Mouse (Mus musculus): ENCODE data around the gene Kcnd1. TPM values are rescaled to one million over a fixed set of nuclear protein-coding genes. Genes with fewer than 3 reads are reported as not detected.

The Kcnd1 gene
- polyA plus RNA-seq, 1 experiment from 2014 or later = 1.3 TPM

DNA sequence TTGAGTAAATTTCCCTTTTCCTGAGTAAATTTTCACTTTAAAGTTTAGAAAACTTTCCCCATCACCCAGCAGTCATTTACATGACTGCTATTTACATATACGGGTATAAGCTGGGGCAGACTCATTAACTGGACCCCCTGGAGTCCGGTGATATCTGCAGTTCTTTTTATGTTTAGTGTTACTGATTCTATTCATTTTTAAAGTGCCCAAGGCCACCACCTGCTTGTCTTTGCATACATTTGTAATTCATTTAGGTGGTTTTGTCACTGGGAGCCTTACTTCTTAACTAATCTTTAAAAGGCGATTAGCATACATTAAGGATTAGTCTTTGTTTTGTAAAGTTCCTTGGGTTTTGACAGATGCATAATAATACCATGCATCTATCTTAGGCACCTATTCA lies 47.7 kb downstream of the Kcnd1 start:
- Histone ChIP-seq H3K4me2 (ENCODE audit: low read depth, low read length) (no peak overlapping the region), H3K4me3 (ENCODE audit: low read length) (no peak overlapping the region), H3K27ac (ENCODE audit: low read length) (no peak overlapping the region), H3K27me3 (replicated peaks; ENCODE audit: control insufficient read depth, insufficient read depth, low read length) (no peaks in the 10 kb centered on the region), H3K36me3 (ENCODE audit: control insufficient read depth, insufficient read depth, low read length) (no peaks in the 10 kb centered on the region), H3K4me1 (ENCODE audit: control insufficient read depth, insufficient read depth, low read length) (no peaks in the 10 kb centered on the region), H3K9ac (ENCODE audit: low read depth, low read length) (no peak overlapping the region), H3K9me3 (ENCODE audit: control insufficient read depth, low read length) (no peaks in the 10 kb centered on the region)
- no peak for ATAC-seq
- 39% methylated on average over 3 of the region's 3 CpGs for WGBS

DNA sequence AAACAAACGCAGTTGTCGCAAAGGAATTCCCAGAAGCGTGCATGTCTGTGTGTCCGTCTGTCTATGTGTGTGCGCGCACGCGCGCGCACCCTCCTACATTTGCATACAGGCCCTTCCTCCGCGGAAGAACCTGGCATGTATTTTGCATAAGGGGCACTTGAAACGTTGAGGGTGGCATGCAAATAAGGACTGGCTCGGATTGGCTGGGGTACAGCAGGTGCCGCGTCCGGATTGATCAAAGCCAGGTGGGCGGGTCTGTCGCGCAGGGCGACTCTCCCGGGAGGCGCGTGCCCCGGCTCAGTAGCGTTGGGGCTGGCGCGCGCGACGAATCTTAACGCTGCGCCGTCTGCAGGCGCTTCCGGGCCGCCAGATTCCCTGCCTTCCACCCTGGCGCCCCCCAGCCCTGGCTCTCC lies 55.9 kb downstream of the Kcnd1 start, which contains the start of gene Pim2:
Gene Pim2, plus strand, starts transcription at position 256 of the 413 bp plus-strand sequence.
- no peaks in the 10 kb centered on the region for H3K36me3 ChIP-seq (ENCODE audit: control insufficient read depth, insufficient read depth, low read length)
- no peak within 1 kb of the TSS for H3K27ac ChIP-seq (ENCODE audit: low read length)
- H3K9ac ChIP-seq (ENCODE audit: low read depth, low read length) = peak within 1 kb of the TSS; percentile 71
- peak; percentile 96 for ATAC-seq
- H3K9me3 ChIP-seq (ENCODE audit: control insufficient read depth, low read length) = no peaks in the 10 kb centered on the region
- no peaks in the 10 kb centered on the region; the same call in 1 of the 2 replicates for H3K4me1 ChIP-seq (ENCODE audit: control insufficient read depth, insufficient read depth, low read length)
- peak within 1 kb of the TSS; percentile 88 for H3K4me2 ChIP-seq (ENCODE audit: low read depth, low read length)
- peak within 1 kb of the TSS; percentile 57 for H3K4me3 ChIP-seq (ENCODE audit: low read length)
- WGBS = 19% methylated on average over 38 of the region's 38 CpGs
- H3K27me3 ChIP-seq (replicated peaks; ENCODE audit: control insufficient read depth, insufficient read depth, low read length) = no peaks in the 10 kb centered on the region

DNA sequence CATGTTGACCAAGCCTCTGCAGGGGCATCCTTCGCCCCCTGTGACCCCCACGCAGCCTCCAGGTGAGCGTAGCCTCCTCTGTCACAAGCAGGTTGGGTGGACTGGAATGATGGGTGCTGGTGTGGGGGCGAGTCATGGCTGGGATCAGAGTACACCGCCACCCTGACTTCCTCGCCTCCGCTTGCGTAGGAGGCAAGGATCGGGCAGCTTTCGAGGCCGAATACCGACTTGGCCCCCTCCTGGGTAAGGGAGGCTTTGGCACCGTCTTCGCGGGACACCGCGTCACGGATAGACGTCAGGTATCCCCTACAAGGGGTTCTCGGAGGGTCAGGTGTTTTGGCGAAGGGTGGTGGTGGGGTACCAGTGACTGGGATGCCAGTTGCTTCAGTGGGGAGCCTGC lies 56.4 kb downstream of the Kcnd1 start:
- 16% methylated on average over 21 of the region's 21 CpGs for WGBS
- Histone ChIP-seq H3K9ac (ENCODE audit: low read depth, low read length) (peak overlapping the region; percentile 71), H3K4me1 (ENCODE audit: control insufficient read depth, insufficient read depth, low read length) (no peaks in the 10 kb centered on the region; the same call in 1 of the 2 replicates), H3K27me3 (replicated peaks; ENCODE audit: control insufficient read depth, insufficient read depth, low read length) (no peaks in the 10 kb centered on the region), H3K9me3 (ENCODE audit: control insufficient read depth, low read length) (no peaks in the 10 kb centered on the region), H3K27ac (ENCODE audit: low read length) (no peak overlapping the region), H3K4me2 (ENCODE audit: low read depth, low read length) (peak overlapping the region; percentile 88), H3K36me3 (ENCODE audit: control insufficient read depth, insufficient read depth, low read length) (no peaks in the 10 kb centered on the region), H3K4me3 (ENCODE audit: low read length) (peak overlapping the region; percentile 57)
- ATAC-seq = peak; percentile 38; the same call in 1 of the 2 replicates

DNA sequence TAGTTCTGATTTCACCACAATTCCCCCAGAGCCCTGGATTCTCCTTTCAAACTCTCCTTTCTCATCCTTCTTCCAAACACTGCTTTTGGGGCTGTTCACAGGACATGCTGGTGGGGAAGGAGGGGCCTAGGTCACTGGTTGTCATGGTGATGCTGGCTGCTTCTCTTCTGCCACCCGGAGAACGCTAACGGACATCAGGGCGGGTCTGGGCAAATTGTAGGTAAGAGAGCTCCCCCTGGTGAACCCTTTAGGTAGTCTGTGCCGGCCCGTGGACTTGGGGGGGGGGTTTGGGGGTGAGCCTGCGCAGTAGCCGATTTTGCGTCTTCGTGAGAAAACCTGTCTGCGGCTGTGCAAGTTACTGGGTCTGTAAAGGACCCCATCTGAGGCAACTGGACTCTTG lies 57.7 kb downstream of the Kcnd1 start:
- no peak overlapping the region for H3K27ac ChIP-seq (ENCODE audit: low read length)
- no peaks in the 10 kb centered on the region; the same call in 1 of the 2 replicates for H3K4me1 ChIP-seq (ENCODE audit: control insufficient read depth, insufficient read depth, low read length)
- H3K9me3 ChIP-seq (ENCODE audit: control insufficient read depth, low read length) = no peaks in the 10 kb centered on the region
- no peaks in the 10 kb centered on the region for H3K27me3 ChIP-seq (replicated peaks; ENCODE audit: control insufficient read depth, insufficient read depth, low read length)
- no peak overlapping the region for H3K9ac ChIP-seq (ENCODE audit: low read depth, low read length)
- H3K4me3 ChIP-seq (ENCODE audit: low read length) = peak overlapping the region; percentile 7; the same call in 1 of the 2 replicates
- H3K36me3 ChIP-seq (ENCODE audit: control insufficient read depth, insufficient read depth, low read length) = no peaks in the 10 kb centered on the region
- H3K4me2 ChIP-seq (ENCODE audit: low read depth, low read length) = peak overlapping the region; percentile 24; the same call in 1 of the 2 replicates
- no peak for ATAC-seq
- WGBS = 14% methylated on average over 11 of the region's 11 CpGs

DNA sequence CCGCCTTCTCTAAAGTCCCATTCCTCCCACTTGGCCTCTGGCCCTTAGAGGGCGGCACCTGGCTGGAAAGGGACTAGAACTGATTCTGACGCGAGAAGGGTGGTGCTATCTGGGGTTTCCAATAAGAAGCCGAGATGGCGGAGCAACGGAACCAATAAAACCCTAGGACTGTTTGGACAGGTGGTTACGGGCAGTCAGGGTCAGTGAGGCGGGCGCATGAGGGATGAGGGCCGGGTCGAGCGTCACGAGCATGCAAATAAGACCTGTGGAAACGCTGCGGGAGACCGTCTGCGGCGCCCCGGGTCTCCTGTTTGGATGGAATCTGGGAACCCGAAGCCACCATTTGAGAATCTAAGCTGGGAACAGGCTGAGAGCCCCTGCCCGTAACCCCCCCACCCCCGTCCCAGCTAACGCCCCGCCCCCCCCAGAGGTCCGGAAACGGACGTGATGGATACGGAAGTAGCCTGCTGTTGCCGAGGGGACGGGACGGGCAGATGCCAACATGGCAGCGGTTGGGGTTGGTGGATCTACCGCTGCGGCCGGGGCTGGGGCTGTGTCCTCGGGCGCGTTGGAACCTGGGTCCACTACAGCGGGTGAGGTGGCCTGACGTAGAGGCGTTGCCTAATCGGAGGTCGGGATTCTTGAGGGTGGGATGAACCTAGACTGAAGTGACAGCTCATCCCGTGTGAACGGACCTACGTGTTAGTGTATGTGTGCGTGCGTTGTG lies 61.9 kb downstream of the Kcnd1 start, which contains the start of gene Slc35a2:
Gene Slc35a2, plus strand, starts transcription at position 188 of the 727 bp plus-strand sequence.
- no peaks in the 10 kb centered on the region for H3K36me3 ChIP-seq (ENCODE audit: control insufficient read depth, insufficient read depth, low read length)
- H3K4me3 ChIP-seq (ENCODE audit: low read length) = peak within 1 kb of the TSS; percentile 62
- no peaks in the 10 kb centered on the region for H3K9me3 ChIP-seq (ENCODE audit: control insufficient read depth, low read length)
- H3K27me3 ChIP-seq (replicated peaks; ENCODE audit: control insufficient read depth, insufficient read depth, low read length) = no peaks in the 10 kb centered on the region
- H3K27ac ChIP-seq (ENCODE audit: low read length) = peak within 1 kb of the TSS; percentile 80
- peak within 1 kb of the TSS; percentile 48 for H3K4me2 ChIP-seq (ENCODE audit: low read depth, low read length)
- no peaks in the 10 kb centered on the region for H3K4me1 ChIP-seq (ENCODE audit: control insufficient read depth, insufficient read depth, low read length)
- ATAC-seq = peak; percentile 97
- H3K9ac ChIP-seq (ENCODE audit: low read depth, low read length) = peak within 1 kb of the TSS; percentile 62
- 13% methylated on average over 47 of the region's 49 CpGs for WGBS

MicroRNAs encoded within 50 kb of the gene (microRNA counts, 519-probe panel; counts per million panel counts)
- microRNA mmu-miR-1198 = 2,118 counts per million, percentile 48 among the panel's probes with 10 or more counts

Small RNA genes lying within 50 kb of the gene (microRNA-seq; reads per million reads assigned to microRNA genes)
- gene Mir1198 = 19.6 reads per million, percentile 29 among the genes with 10 or more reads in this experiment

Other genes starting within 250 kb of the Kcnd1 start
- 0.23 TPM in 1 of 2 replicates, not detected in the other for gene Foxp3, start 248.6 kb upstream of the Kcnd1 start, polyA plus RNA-seq (2015; fragmentation: Nextera tagmentation; extraction: Ambion mirVana)
- 0.76 and 1.3 TPM in 2 replicates for gene Ppp1r3f, start 248.0 kb upstream of the Kcnd1 start, polyA plus RNA-seq (2015; fragmentation: Nextera tagmentation; extraction: Ambion mirVana)
- gene Ccdc22, start 216.8 kb upstream of the Kcnd1 start, polyA plus RNA-seq (2015; fragmentation: Nextera tagmentation; extraction: Ambion mirVana) = 36.1 and 38.4 TPM in 2 replicates
- 0.02 TPM in 1 of 2 replicates, not detected in the other for gene Cacna1f, start 215.2 kb upstream of the Kcnd1 start, polyA plus RNA-seq (2015; fragmentation: Nextera tagmentation; extraction: Ambion mirVana)
- 6.0 and 6.2 TPM in 2 replicates for gene Syp, start 183.8 kb upstream of the Kcnd1 start, polyA plus RNA-seq (2015; fragmentation: Nextera tagmentation; extraction: Ambion mirVana)
- gene Prickle3, start 165.0 kb upstream of the Kcnd1 start, polyA plus RNA-seq (2015; fragmentation: Nextera tagmentation; extraction: Ambion mirVana) = 7.6 TPM in 2 replicates
- gene Plp2, start 150.9 kb upstream of the Kcnd1 start, polyA plus RNA-seq (2015; fragmentation: Nextera tagmentation; extraction: Ambion mirVana) = 187 and 205 TPM in 2 replicates
- gene Magix, start 141.0 kb upstream of the Kcnd1 start, polyA plus RNA-seq (2015; fragmentation: Nextera tagmentation; extraction: Ambion mirVana) = 0.71 and 0.93 TPM in 2 replicates
- gene Gpkow, start 125.2 kb upstream of the Kcnd1 start, polyA plus RNA-seq (2015; fragmentation: Nextera tagmentation; extraction: Ambion mirVana) = 28.0 and 29.5 TPM in 2 replicates
- 25.8 and 26.6 TPM in 2 replicates for gene Wdr45, start 108.0 kb upstream of the Kcnd1 start, polyA plus RNA-seq (2015; fragmentation: Nextera tagmentation; extraction: Ambion mirVana)
- 0.37 TPM in 1 of 2 replicates, not detected in the other for gene Gm45208, start 100.0 kb upstream of the Kcnd1 start, polyA plus RNA-seq (2015; fragmentation: Nextera tagmentation; extraction: Ambion mirVana)
- 59.7 and 60.8 TPM in 2 replicates for gene Praf2, start 93.8 kb upstream of the Kcnd1 start, polyA plus RNA-seq (2015; fragmentation: Nextera tagmentation; extraction: Ambion mirVana)
- gene Ccdc120, start 71.4 kb upstream of the Kcnd1 start, polyA plus RNA-seq (2015; fragmentation: Nextera tagmentation; extraction: Ambion mirVana) = 9.2 and 12.0 TPM in 2 replicates
- gene Tfe3, start 59.7 kb upstream of the Kcnd1 start, polyA plus RNA-seq (2015; fragmentation: Nextera tagmentation; extraction: Ambion mirVana) = 19.2 and 21.2 TPM in 2 replicates
- gene Gripap1, start 32.5 kb upstream of the Kcnd1 start, polyA plus RNA-seq (2015; fragmentation: Nextera tagmentation; extraction: Ambion mirVana) = 36.6 and 37.5 TPM in 2 replicates
- gene Otud5, start 19.1 kb downstream of the Kcnd1 start, polyA plus RNA-seq (2015; fragmentation: Nextera tagmentation; extraction: Ambion mirVana) = 25.9 and 27.7 TPM in 2 replicates
- 13.6 and 15.3 TPM in 2 replicates for gene Pim2, start 56.0 kb downstream of the Kcnd1 start, polyA plus RNA-seq (2015; fragmentation: Nextera tagmentation; extraction: Ambion mirVana)
- 46.5 and 50.8 TPM in 2 replicates for gene Slc35a2, start 61.7 kb downstream of the Kcnd1 start, polyA plus RNA-seq (2015; fragmentation: Nextera tagmentation; extraction: Ambion mirVana)
- gene Pqbp1, start 77.0 kb downstream of the Kcnd1 start, polyA plus RNA-seq (2015; fragmentation: Nextera tagmentation; extraction: Ambion mirVana) = 95.3 and 101 TPM in 2 replicates
- 132 and 141 TPM in 2 replicates for gene Timm17b, start 77.1 kb downstream of the Kcnd1 start, polyA plus RNA-seq (2015; fragmentation: Nextera tagmentation; extraction: Ambion mirVana)
- not detected in 2 replicates for gene Gm10491, start 85.5 kb downstream of the Kcnd1 start, polyA plus RNA-seq (2015; fragmentation: Nextera tagmentation; extraction: Ambion mirVana)
- not detected in 2 replicates for gene Gm10490, start 87.3 kb downstream of the Kcnd1 start, polyA plus RNA-seq (2015; fragmentation: Nextera tagmentation; extraction: Ambion mirVana)
- 10.6 and 10.7 TPM in 2 replicates for gene Pcsk1n, start 97.5 kb downstream of the Kcnd1 start, polyA plus RNA-seq (2015; fragmentation: Nextera tagmentation; extraction: Ambion mirVana)
- gene Eras, start 106.3 kb downstream of the Kcnd1 start, polyA plus RNA-seq (2015; fragmentation: Nextera tagmentation; extraction: Ambion mirVana) = not detected in 2 replicates
- gene Hdac6, start 125.6 kb downstream of the Kcnd1 start, polyA plus RNA-seq (2015; fragmentation: Nextera tagmentation; extraction: Ambion mirVana) = 16.8 and 17.3 TPM in 2 replicates
- 0.93 and 2.5 TPM in 2 replicates for gene Gata1, start 155.8 kb downstream of the Kcnd1 start, polyA plus RNA-seq (2015; fragmentation: Nextera tagmentation; extraction: Ambion mirVana)
- gene Glod5, start 196.2 kb downstream of the Kcnd1 start, polyA plus RNA-seq (2015; fragmentation: Nextera tagmentation; extraction: Ambion mirVana) = 8.8 and 12.7 TPM in 2 replicates

Measured in intestine, embryonic 16.5 days (tissue).